Mouse (Mus musculus) E14TG2a.4 (cell line): ENCODE measurements around the gene Cox11.

ENCODE experiments used
- CTCF ChIP-seq: conservative IDR thresholded peaks from 2 replicates; pipeline ENCODE4 v1.5.1; 2014; ENCODE audit warnings: low read length
- NANOG ChIP-seq: IDR thresholded peaks from 2 replicates; pipeline ENCODE4 v1.6.1; 2014; ENCODE audit warnings: borderline replicate concordance, low read length, mixed read lengths
- POU5F1 ChIP-seq: IDR thresholded peaks from 2 replicates; pipeline ENCODE4 v1.6.1; 2014; ENCODE audit warnings: low read length, borderline replicate concordance

- no peak for TF ChIP-seq NANOG
- no peak for TF ChIP-seq CTCF
- no peak for TF ChIP-seq POU5F1
Observed at GRCm38 (mm10) chr11:90603066-90603465, 34.9 kb upstream of the Cox11 start.
